Mouse (Mus musculus): ENCODE data around the gene H2-Ob. TPM values are rescaled to one million over a fixed set of nuclear protein-coding genes. Genes with fewer than 3 reads are reported as not detected.
A peak's percentile ranks its signal among the peaks of the same experiment; 100 is the strongest.

The H2-Ob gene
- polyA plus RNA-seq, 1 experiment, result 334 TPM

- TF ChIP-seq CTCF (IDR thresholded peaks at IDR 0.05; ENCODE audit: extremely low read depth, insufficient read depth, insufficient read length, insufficient replicate concordance), result no peak
- no peak for TF ChIP-seq POLR2A (IDR thresholded peaks at IDR 0.05; ENCODE audit: low read depth, low read length)
- Histone ChIP-seq H3K27me3 (ENCODE audit: control insufficient read depth, insufficient read depth, low read length) (no peaks in the 10 kb centered on the region), H3K4me3 (ENCODE audit: extremely low read depth, insufficient read depth, insufficient read length) (no peak overlapping the region), H3K27ac (ENCODE audit: insufficient read depth, low read length) (peak overlapping the region; percentile 60), H3K36me3 (ENCODE audit: control insufficient read depth, insufficient read depth, low read length) (peaks cover 14% of the 10 kb centered on the region), H3K4me1 (ENCODE audit: control insufficient read depth, insufficient read depth, insufficient read length) (peaks cover 4% of the 10 kb centered on the region; the same call in 1 of the 2 replicates)
- DNase-seq (ENCODE audit: low read depth in 1 of 2, low spot score in 2 of 2), result no peak
- 68% methylated on average over 3 of the region's 3 CpGs for WGBS
Measured at GRCm38 (mm10) chr17:34237741-34238140, 962 bp upstream of the H2-Ob start.

DNA sequence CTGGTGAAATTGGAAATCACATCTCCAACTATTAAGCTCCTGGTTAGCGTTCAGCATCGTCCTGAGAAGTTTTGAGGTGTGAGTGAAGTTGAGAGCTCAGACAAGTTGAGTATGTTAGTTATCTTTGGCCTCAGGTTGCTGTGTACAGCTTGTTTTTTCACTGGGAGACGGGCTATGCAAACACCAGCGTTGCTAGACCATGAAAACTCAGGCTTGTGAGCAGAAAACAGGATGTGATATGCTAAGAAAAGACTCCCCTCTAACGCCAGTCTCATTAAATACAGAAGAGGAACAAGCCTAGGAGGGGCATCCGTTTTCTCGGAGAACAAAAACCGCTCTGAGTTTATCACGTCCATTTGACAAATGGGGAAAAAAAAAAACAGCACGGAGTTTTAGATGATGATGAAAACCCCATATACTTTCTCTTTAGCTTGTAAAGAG lies 918 bp downstream of the H2-Ob start:
- Histone ChIP-seq H3K4me3 (ENCODE audit: extremely low read depth, insufficient read depth, insufficient read length) (peak overlapping the region; percentile 71), H3K27ac (ENCODE audit: insufficient read depth, low read length) (peak overlapping the region; percentile 100), H3K4me1 (ENCODE audit: control insufficient read depth, insufficient read depth, insufficient read length) (peaks cover 4% of the 10 kb centered on the region; the same call in 1 of the 2 replicates), H3K27me3 (ENCODE audit: control insufficient read depth, insufficient read depth, low read length) (no peaks in the 10 kb centered on the region), H3K36me3 (ENCODE audit: control insufficient read depth, insufficient read depth, low read length) (peaks cover 26% of the 10 kb centered on the region)
- TF ChIP-seq CTCF (IDR thresholded peaks at IDR 0.05; ENCODE audit: extremely low read depth, insufficient read depth, insufficient read length, insufficient replicate concordance) (no peak), POLR2A (IDR thresholded peaks at IDR 0.05; ENCODE audit: low read depth, low read length) (peak; percentile 66)
- peak; percentile 55 to 93 for DNase-seq (ENCODE audit: low read depth in 1 of 2, low spot score in 2 of 2)
- 5% methylated on average over 10 of the region's 10 CpGs for WGBS

GRCm38 (mm10) chr17:34240366-34240765 lies 1.7 kb downstream of the H2-Ob start:
- peaks cover 4% of the 10 kb centered on the region; the same call in 1 of the 2 replicates for H3K4me1 ChIP-seq (ENCODE audit: control insufficient read depth, insufficient read depth, insufficient read length)
- no peak for DNase-seq (ENCODE audit: low read depth in 1 of 2, low spot score in 2 of 2)
- 24% methylated on average over 3 of the region's 3 CpGs for WGBS
- TF ChIP-seq CTCF (IDR thresholded peaks at IDR 0.05; ENCODE audit: extremely low read depth, insufficient read depth, insufficient read length, insufficient replicate concordance) (no peak), POLR2A (IDR thresholded peaks at IDR 0.05; ENCODE audit: low read depth, low read length) (no peak)
- H3K27ac ChIP-seq (ENCODE audit: insufficient read depth, low read length), result peak overlapping the region; percentile 100
- H3K27me3 ChIP-seq (ENCODE audit: control insufficient read depth, insufficient read depth, low read length), result no peaks in the 10 kb centered on the region
- peaks cover 26% of the 10 kb centered on the region for H3K36me3 ChIP-seq (ENCODE audit: control insufficient read depth, insufficient read depth, low read length)
- peak overlapping the region; percentile 61 for H3K4me3 ChIP-seq (ENCODE audit: extremely low read depth, insufficient read depth, insufficient read length)

DNA sequence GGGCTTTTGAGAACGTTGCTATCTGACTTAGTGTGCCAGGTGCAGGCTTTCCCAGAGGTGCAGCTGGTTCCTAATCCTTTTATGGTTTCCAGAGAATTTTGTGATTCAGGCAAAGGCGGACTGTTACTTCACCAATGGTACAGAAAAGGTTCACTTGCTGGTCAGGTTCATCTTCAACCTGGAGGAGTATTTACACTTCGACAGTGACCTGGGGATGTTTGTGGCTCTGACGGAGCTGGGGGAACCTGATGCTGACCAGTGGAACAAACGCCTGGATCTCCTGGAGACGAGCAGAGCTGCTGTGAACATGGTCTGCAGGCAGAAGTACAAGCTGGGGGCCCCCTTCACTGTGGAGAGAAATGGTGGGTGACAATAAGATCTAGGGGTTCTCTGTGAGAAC lies 2.2 kb downstream of the H2-Ob start:
- WGBS, result 82% methylated on average over 6 of the region's 6 CpGs

GRCm38 (mm10) chr17:34244656-34245055 lies 6.0 kb downstream of the H2-Ob start:
- H3K27me3 ChIP-seq (ENCODE audit: control insufficient read depth, insufficient read depth, low read length), result no peaks in the 10 kb centered on the region
- H3K4me1 ChIP-seq (ENCODE audit: control insufficient read depth, insufficient read depth, insufficient read length), result peaks cover 7% of the 10 kb centered on the region; the same call in 1 of the 2 replicates
- peaks cover 29% of the 10 kb centered on the region for H3K36me3 ChIP-seq (ENCODE audit: control insufficient read depth, insufficient read depth, low read length)
- DNase-seq (ENCODE audit: low read depth in 1 of 2, low spot score in 2 of 2), result no peak
- 88% methylated on average over 4 of the region's 4 CpGs for WGBS
- H3K27ac ChIP-seq (ENCODE audit: insufficient read depth, low read length), result no peak overlapping the region
- TF ChIP-seq CTCF (IDR thresholded peaks at IDR 0.05; ENCODE audit: extremely low read depth, insufficient read depth, insufficient read length, insufficient replicate concordance) (no peak), POLR2A (IDR thresholded peaks at IDR 0.05; ENCODE audit: low read depth, low read length) (no peak)
- H3K4me3 ChIP-seq (ENCODE audit: extremely low read depth, insufficient read depth, insufficient read length), result no peak overlapping the region

More for the DNA sequence above, 2.2 kb downstream of the H2-Ob start:
- peak overlapping the region; percentile 45 for H3K27ac ChIP-seq (ENCODE audit: insufficient read depth, low read length)
- peaks cover 29% of the 10 kb centered on the region for H3K36me3 ChIP-seq (ENCODE audit: control insufficient read depth, insufficient read depth, low read length)
- no peaks in the 10 kb centered on the region for H3K27me3 ChIP-seq (ENCODE audit: control insufficient read depth, insufficient read depth, low read length)
- H3K4me1 ChIP-seq (ENCODE audit: control insufficient read depth, insufficient read depth, insufficient read length), result peaks cover 4% of the 10 kb centered on the region; the same call in 1 of the 2 replicates
- H3K4me3 ChIP-seq (ENCODE audit: extremely low read depth, insufficient read depth, insufficient read length), result no peak overlapping the region; the same call in 1 of the 2 replicates
- TF ChIP-seq POLR2A (IDR thresholded peaks at IDR 0.05; ENCODE audit: low read depth, low read length) (no peak), CTCF (IDR thresholded peaks at IDR 0.05; ENCODE audit: extremely low read depth, insufficient read depth, insufficient read length, insufficient replicate concordance) (no peak)
- no peak for DNase-seq (ENCODE audit: low read depth in 1 of 2, low spot score in 2 of 2)

- Histone ChIP-seq H3K4me3 (ENCODE audit: extremely low read depth, insufficient read depth, insufficient read length) (no peak overlapping the region), H3K27ac (ENCODE audit: insufficient read depth, low read length) (no peak overlapping the region), H3K36me3 (ENCODE audit: control insufficient read depth, insufficient read depth, low read length) (peaks cover 21% of the 10 kb centered on the region), H3K27me3 (ENCODE audit: control insufficient read depth, insufficient read depth, low read length) (no peaks in the 10 kb centered on the region), H3K4me1 (ENCODE audit: control insufficient read depth, insufficient read depth, insufficient read length) (peaks cover 4% of the 10 kb centered on the region; the same call in 1 of the 2 replicates)
- no peak for DNase-seq (ENCODE audit: low read depth in 1 of 2, low spot score in 2 of 2)
- 70% methylated on average over 3 of the region's 3 CpGs for WGBS
- no peak for TF ChIP-seq CTCF (IDR thresholded peaks at IDR 0.05; ENCODE audit: extremely low read depth, insufficient read depth, insufficient read length, insufficient replicate concordance)
- TF ChIP-seq POLR2A (IDR thresholded peaks at IDR 0.05; ENCODE audit: low read depth, low read length), result no peak
Measured at GRCm38 (mm10) chr17:34247047-34247446, 8.3 kb downstream of the H2-Ob start.

DNA sequence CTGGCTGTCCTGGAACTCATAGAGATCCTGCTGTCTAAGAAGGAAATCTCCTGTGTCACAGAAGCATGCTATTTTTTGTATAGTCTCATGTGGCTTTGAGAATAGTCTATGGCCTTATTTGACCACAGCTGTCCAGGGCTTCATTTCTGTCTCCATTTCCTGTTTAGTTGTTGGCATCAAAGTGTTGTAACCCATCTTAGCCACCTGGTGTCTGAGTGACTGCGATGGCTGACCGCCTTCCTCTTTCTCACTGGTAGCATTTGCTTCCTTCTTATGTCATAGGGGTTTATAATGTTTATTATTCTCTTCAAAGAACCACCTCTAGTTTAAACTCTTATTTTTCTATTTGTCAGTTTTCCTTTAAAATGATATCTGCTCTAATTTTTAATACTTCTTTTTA lies 10.1 kb downstream of the H2-Ob start:
- no peak overlapping the region for H3K27ac ChIP-seq (ENCODE audit: insufficient read depth, low read length)
- no peak overlapping the region for H3K4me3 ChIP-seq (ENCODE audit: extremely low read depth, insufficient read depth, insufficient read length)
- 10% methylated on average over 2 of the region's 2 CpGs for WGBS
- no peak for TF ChIP-seq POLR2A (IDR thresholded peaks at IDR 0.05; ENCODE audit: low read depth, low read length)
- peak; percentile 19; the same call in 1 of the 2 replicates for TF ChIP-seq CTCF (IDR thresholded peaks at IDR 0.05; ENCODE audit: extremely low read depth, insufficient read depth, insufficient read length, insufficient replicate concordance)
- peaks cover 11% of the 10 kb centered on the region for H3K36me3 ChIP-seq (ENCODE audit: control insufficient read depth, insufficient read depth, low read length)
- H3K27me3 ChIP-seq (ENCODE audit: control insufficient read depth, insufficient read depth, low read length), result no peaks in the 10 kb centered on the region
- peaks cover 4% of the 10 kb centered on the region; the same call in 1 of the 2 replicates for H3K4me1 ChIP-seq (ENCODE audit: control insufficient read depth, insufficient read depth, insufficient read length)
- no peak for DNase-seq (ENCODE audit: low read depth in 1 of 2, low spot score in 2 of 2)
